Mouse (Mus musculus) neural tube, embryonic 13.5 days (tissue): ENCODE data around the gene Nfic. TPM values are rescaled to one million over a fixed set of nuclear protein-coding genes. Genes with fewer than 3 reads are reported as not detected.
"Not testable (repeated sequence)": the region's sequence is repeated elsewhere in the genome, so short reads cannot be mapped to it uniquely, and the experiment has no call there.

Experiments used
- ATAC-seq: fragments of 200-750 bp; cut with Nextera tagmentation; 2 replicates; pipeline ENCODE4 v1.8.0; 2017; ENCODE audit warnings: low read depth, mild to moderate bottlenecking, moderate TSS enrichment, moderate library complexity
- H3K27ac ChIP-seq: fragments of 300-500 bp; sonication (generic); replicated peaks from 2 replicates; pipeline ENCODE4 v1.5.1; 2015; ENCODE audit warnings: moderate library complexity, mild to moderate bottlenecking, inconsistent platforms
- H3K27me3 ChIP-seq: fragments of 300-500 bp; sonication (generic); 2 replicates; pipeline ENCODE4 v1.6.1; 2015; ENCODE audit warnings: mild to moderate bottlenecking, inconsistent platforms
- H3K36me3 ChIP-seq: fragments of 300-500 bp; sonication (generic); 2 replicates; pipeline ENCODE4 v1.6.1; 2015; ENCODE audit warnings: mild to moderate bottlenecking, inconsistent platforms
- H3K4me1 ChIP-seq: fragments of 300-500 bp; sonication (generic); replicated peaks from 2 replicates; pipeline ENCODE4 v1.6.1; 2015; ENCODE audit warnings: inconsistent platforms
- H3K4me2 ChIP-seq: fragments of 300-500 bp; sonication (generic); 2 replicates; pipeline ENCODE4 v1.6.1; 2015; ENCODE audit warnings: inconsistent platforms, mild to moderate bottlenecking, moderate library complexity
- H3K4me3 ChIP-seq: fragments of 300-500 bp; sonication (generic); 2 replicates; pipeline ENCODE4 v1.5.1; 2015; ENCODE audit warnings: mild to moderate bottlenecking, inconsistent platforms
- H3K9ac ChIP-seq: fragments of 300-500 bp; sonication (generic); 2 replicates; pipeline ENCODE4 v1.6.1; 2015; ENCODE audit warnings: moderate library complexity, mild to moderate bottlenecking, inconsistent platforms
- H3K9me3 ChIP-seq: fragments of 300-500 bp; sonication (generic); 2 replicates; pipeline ENCODE4 v1.6.1; 2016; ENCODE audit warnings: inconsistent platforms
- WGBS: fragments of 180-500 bp; shearing (Covaris S2); methylation state at CpG from one replicate; pipeline ENCODE4 v1.1.7; 2015; 5-methylcytosine and 5-hydroxymethylcytosine counted together
- polyA plus RNA-seq: library from polyadenylated mRNA; unstranded; fragments of >200 nt; fragmentation: Nextera tagmentation; extraction: Ambion mirVana; gene quantifications from 2 replicates; pipeline ENCODE4 v1.2.1, GENCODE M21; 2015

Gene Nfic
- polyA plus RNA-seq, 1 experiment from 2014 or later: 27.1 TPM

DNA sequence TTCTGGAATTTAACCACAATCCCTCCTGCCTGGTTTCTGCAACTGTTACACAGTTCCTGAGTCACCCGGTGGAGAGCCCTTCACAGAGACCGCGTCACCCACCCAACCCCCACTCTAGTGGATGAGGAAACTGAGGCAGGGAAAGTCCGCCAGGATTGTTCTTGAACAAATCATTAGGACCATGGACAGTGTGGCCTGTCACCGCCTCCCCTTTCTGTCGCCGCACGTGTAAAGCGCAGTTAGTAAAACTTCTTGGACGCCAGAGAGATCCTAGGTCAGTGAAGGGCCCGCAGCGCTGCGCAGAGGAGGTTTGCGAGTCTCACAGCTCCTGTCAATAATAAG is 2.5 kb downstream of the Nfic start:
- Histone ChIP-seq H3K9me3 (no peaks in the 10 kb centered on the region), H3K27ac (no peak overlapping the region), H3K4me1 (0 out of 2 replicates have a peak, but pooled peaks cover 5% of the 10 kb centered on the region), H3K9ac (no peak overlapping the region), H3K4me2 (no peak overlapping the region), H3K27me3 (peaks cover 93% of the 10 kb centered on the region), H3K4me3 (no peak overlapping the region), H3K36me3 (no peaks in the 10 kb centered on the region)
- ATAC-seq: no peak
- WGBS: 2% methylated on average over 14 of the region's 14 CpGs

DNA sequence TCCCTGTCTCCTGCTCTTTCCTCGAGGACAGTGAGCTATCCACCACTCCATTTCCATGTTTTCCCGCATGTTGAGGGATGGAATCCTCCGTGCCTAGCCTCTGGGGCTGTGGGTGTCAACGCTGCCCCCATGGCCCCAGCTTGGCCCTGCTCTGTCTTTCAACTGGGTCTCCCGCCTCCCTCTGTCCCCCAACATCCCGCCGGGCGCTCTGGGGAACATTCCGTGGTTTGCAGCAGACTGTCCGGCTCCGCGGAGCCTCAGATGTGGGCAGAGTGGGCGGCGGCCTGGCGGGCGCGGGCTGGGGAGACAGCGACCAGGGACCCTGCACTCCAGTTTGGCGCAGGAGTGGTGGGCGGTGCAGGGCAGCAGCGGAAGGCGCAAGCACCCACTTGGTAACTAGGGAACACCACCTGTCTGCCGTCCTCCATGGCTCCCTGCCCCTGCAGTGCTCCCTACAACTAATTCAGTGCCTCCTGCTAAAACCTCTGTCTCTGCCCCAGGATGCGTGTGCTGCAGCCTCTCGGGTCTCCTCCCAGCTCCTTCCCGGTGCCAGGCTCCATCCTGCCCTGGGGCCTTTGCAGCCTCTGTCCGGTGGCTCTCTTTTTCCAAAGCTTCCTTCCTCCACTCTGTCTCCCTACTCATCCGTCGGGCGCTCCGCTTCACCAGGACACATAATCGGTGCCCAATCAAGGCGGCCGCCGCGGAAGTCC is 3.0 kb downstream of the Nfic start:
- no peak overlapping the region for H3K27ac ChIP-seq
- no peak for ATAC-seq
- H3K9me3 ChIP-seq: no peaks in the 10 kb centered on the region
- 0 out of 2 replicates have a peak, but pooled peaks cover 5% of the 10 kb centered on the region for H3K4me1 ChIP-seq
- no peak overlapping the region for H3K4me3 ChIP-seq
- no peaks in the 10 kb centered on the region for H3K36me3 ChIP-seq
- 8% methylated on average over 36 of the region's 36 CpGs for WGBS
- no peak overlapping the region for H3K4me2 ChIP-seq
- H3K27me3 ChIP-seq: peaks cover 93% of the 10 kb centered on the region
- H3K9ac ChIP-seq: no peak overlapping the region; the same call in 1 of the 2 replicates

DNA sequence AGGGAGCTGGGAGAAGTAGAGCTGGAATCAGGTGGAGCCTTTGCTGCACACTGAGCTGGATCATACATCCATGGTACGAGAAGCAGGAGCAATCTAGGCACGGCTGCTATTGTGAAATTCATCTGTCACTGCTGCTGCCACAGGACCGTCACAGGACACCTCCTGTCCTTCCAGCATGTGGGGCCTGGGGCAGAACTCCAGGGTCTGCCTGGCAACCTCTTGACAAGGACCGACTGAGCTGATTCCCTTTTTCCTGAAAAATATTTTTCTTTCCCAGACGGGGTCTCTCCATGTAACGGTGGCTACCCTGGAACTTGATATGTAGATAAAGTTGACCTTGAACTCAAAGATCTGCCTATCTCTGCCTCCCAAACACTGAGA is 4.1 kb downstream of the Nfic start:
- no peak for ATAC-seq
- Histone ChIP-seq H3K36me3 (no peaks in the 10 kb centered on the region), H3K9me3 (no peaks in the 10 kb centered on the region), H3K27ac (no peak overlapping the region), H3K4me3 (no peak overlapping the region), H3K9ac (peak overlapping the region; percentile 48; the same call in 1 of the 2 replicates), H3K4me2 (no peak overlapping the region), H3K27me3 (peaks cover 88% of the 10 kb centered on the region), H3K4me1 (0 out of 2 replicates have a peak, but pooled peaks cover 5% of the 10 kb centered on the region)
- WGBS: 75% methylated on average over 6 of the region's 6 CpGs

DNA sequence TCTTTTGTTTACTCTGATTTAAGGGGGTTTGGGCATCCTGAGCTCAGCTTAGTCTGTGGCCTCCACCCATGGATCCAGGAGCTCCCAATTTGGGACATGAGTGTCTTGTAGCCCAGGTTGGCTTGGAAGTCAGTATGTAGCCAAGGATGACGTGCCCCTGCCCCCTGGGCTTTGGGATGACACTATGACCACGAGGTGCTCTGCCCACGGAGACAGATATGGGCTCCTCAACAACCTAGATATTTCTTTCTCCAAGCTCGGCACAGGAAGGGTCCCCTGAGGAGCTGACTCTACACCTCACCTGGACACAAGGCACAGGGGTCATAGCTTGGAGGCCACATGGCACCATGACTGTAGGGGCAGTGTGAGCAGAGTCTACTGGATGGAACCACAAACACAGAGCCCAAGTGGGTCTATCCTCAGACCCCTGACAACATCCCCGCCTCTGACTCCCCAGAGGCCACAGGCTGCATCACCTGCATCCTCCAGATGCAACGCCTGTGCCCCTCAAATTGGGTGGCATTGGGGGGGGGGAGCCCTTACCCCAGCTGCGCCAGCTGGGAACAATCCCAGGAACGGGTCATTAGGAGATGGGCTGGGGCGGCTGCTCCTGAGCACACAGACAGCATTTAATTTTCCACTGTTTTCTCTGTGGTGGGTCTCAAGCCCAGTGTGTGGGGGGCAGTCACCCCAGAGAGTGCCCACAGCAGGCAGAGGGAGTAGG is 4.6 kb downstream of the Nfic start:
- Histone ChIP-seq H3K27me3 (peaks cover 82% of the 10 kb centered on the region), H3K4me1 (0 out of 2 replicates have a peak, but pooled peaks cover 5% of the 10 kb centered on the region), H3K9me3 (no peaks in the 10 kb centered on the region), H3K4me2 (no peak overlapping the region), H3K36me3 (no peaks in the 10 kb centered on the region), H3K4me3 (no peak overlapping the region), H3K27ac (no peak overlapping the region), H3K9ac (peak overlapping the region; percentile 48; the same call in 1 of the 2 replicates)
- 58% methylated on average over 9 of the region's 9 CpGs for WGBS
- ATAC-seq: no peak

DNA sequence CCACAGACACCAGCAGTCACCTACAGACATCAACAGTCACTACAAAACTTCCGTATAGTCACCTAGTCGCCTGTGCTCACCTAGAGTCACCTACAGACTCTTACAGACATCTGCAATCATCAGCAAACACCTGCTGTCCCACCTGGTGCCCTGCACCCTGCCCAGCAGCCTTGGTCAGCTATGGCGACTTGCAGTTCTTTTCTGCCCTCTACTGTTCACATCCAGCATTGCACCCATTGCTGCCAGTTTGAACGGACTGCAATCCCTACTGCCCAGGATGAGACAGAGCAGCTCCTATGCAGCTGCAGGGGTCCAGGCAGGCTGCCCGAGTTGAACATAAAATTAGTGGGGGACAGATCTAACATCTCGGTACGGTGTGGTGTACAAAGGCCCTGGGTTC is 5.3 kb downstream of the Nfic start:
- H3K4me1 ChIP-seq: 0 out of 2 replicates have a peak, but pooled peaks cover 5% of the 10 kb centered on the region
- no peak overlapping the region for H3K27ac ChIP-seq
- no peak overlapping the region for H3K9ac ChIP-seq
- WGBS: 2% methylated on average over 7 of the region's 7 CpGs
- peak; percentile 79; the same call in 1 of the 2 replicates for ATAC-seq
- H3K36me3 ChIP-seq: no peaks in the 10 kb centered on the region
- peaks cover 76% of the 10 kb centered on the region for H3K27me3 ChIP-seq
- no peaks in the 10 kb centered on the region for H3K9me3 ChIP-seq
- no peak overlapping the region for H3K4me2 ChIP-seq
- no peak overlapping the region for H3K4me3 ChIP-seq

DNA sequence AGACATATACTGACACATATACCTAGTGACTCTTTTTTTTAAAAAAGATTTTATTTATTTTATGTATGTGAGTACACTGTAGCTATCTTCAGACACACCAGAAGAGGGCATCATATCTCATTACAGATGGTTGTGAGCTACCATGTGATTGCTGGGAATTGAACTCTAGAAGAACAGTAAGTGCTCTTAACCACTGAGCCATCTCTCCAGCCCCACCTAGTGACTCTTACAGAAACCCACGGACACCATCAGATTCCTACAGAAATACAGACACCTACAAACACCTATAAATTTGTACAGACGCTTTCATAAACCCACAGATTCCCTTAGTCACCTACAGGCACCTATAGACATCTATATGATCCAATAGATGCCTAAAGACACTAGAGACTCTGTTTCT is 9.9 kb downstream of the Nfic start:
- H3K4me3 ChIP-seq, H3K9ac ChIP-seq, H3K4me2 ChIP-seq, H3K27ac ChIP-seq, ATAC-seq, H3K4me1 ChIP-seq, H3K9me3 ChIP-seq, H3K36me3 ChIP-seq: not testable (repeated sequence)
- 43% methylated on average over 2 of the region's 2 CpGs for WGBS
- H3K27me3 ChIP-seq: peaks cover 35% of the 10 kb centered on the region

DNA sequence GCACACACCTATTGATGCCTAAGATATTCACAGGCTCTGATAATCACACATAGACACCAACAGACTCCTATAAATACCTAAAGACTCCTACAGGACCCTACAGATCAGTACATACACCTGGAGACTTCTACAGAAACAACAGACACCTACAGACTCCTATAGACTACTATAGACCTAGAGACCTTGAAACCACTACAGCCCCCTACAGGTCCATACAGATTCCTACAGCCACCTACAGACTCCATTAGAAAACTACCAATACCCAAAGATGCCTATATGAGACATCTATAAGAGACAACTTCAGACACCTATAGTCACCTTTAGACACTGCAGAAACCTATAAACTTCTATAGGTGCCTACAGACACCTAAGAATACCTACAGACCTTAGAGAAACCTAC is 14.4 kb downstream of the Nfic start:
- ATAC-seq: no peak
- Histone ChIP-seq H3K9me3 (no peaks in the 10 kb centered on the region), H3K27ac (no peak overlapping the region), H3K9ac (no peak overlapping the region), H3K36me3 (no peaks in the 10 kb centered on the region), H3K27me3 (peaks cover 11% of the 10 kb centered on the region; the same call in 1 of the 2 replicates), H3K4me3 (no peak overlapping the region), H3K4me1 (no peaks in the 10 kb centered on the region), H3K4me2 (no peak overlapping the region)

DNA sequence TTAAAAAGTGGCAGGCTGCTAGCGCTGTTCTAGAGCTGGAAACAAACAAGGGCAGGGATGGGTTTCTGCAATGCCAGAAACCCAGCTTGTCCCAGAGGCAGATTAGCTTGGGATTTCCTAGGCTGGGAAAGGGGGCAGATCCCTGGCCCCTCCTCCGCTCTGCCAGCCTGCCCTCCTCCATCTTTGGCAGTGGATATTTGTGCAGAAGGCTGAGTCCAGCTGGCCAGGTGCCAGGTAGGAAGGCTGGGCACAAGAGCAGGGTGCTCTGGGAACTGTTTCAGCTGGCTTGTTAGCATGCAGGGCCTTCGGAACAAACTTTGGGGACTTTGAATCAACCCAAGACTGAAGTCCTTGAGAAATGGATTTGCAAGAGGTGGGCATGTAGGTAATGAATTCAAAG is 20.0 kb downstream of the Nfic start:
- Histone ChIP-seq H3K4me1 (peaks cover 37% of the 10 kb centered on the region), H3K27ac (peak overlapping the region; percentile 42; the same call in 1 of the 2 replicates), H3K9ac (0 out of 2 replicates have a peak overlapping the region, but pooled peaks have one; percentile 31), H3K9me3 (no peaks in the 10 kb centered on the region), H3K36me3 (no peaks in the 10 kb centered on the region), H3K27me3 (peaks cover 5% of the 10 kb centered on the region), H3K4me2 (no peak overlapping the region), H3K4me3 (no peak overlapping the region)
- 73% methylated on average over 3 of the region's 3 CpGs for WGBS
- ATAC-seq: no peak

DNA sequence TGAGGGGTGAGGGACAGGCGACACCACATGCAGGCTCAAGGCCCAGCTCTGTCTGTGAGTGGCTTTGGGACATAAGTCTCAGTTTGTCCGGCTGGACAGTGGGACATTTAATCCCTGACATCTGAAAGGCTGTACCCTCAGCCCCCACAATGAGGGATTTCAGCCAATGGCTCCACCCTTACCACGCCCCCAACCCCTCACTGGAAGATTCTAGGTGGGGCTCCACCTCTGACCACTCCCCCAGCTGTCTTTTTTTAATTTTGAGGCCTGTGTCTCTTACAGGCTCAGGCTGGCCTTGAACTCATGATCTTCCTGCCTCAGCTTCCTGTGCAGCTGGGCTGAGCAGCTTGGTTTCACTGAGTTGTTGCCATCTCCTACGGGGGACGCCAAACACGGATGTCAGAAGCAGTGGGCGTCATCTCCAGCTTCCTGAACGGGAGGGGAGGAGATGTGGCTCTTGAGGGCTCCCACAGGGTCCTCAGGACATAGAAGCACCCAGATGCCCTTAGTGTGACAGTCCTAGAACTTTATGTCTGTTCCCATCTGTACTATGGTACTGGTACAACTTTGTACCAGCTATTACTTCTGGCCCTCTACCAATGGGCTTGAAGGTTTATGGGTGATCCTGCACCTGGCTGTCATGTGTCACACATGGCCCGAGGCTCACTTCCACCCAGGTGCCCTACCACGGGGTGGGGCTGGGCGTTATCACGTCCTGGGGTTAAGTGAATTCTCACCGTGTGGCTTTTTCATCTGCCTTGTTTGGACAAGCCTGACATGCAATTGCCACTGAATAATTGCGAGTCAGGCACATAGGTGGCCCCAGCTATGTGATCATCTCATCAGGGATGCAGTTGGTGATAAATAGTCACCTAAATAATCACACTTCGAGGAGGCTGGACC is 20.8 kb downstream of the Nfic start:
- H3K9me3 ChIP-seq: no peaks in the 10 kb centered on the region
- peaks cover 40% of the 10 kb centered on the region for H3K4me1 ChIP-seq
- 63% methylated on average over 15 of the region's 15 CpGs for WGBS
- peaks cover 5% of the 10 kb centered on the region for H3K27me3 ChIP-seq
- H3K4me2 ChIP-seq: no peak overlapping the region
- H3K36me3 ChIP-seq: no peaks in the 10 kb centered on the region
- H3K9ac ChIP-seq: peak overlapping the region; percentile 31; the same call in 1 of the 2 replicates
- H3K27ac ChIP-seq: peak overlapping the region; percentile 42; the same call in 1 of the 2 replicates
- H3K4me3 ChIP-seq: no peak overlapping the region
- ATAC-seq: no peak

DNA sequence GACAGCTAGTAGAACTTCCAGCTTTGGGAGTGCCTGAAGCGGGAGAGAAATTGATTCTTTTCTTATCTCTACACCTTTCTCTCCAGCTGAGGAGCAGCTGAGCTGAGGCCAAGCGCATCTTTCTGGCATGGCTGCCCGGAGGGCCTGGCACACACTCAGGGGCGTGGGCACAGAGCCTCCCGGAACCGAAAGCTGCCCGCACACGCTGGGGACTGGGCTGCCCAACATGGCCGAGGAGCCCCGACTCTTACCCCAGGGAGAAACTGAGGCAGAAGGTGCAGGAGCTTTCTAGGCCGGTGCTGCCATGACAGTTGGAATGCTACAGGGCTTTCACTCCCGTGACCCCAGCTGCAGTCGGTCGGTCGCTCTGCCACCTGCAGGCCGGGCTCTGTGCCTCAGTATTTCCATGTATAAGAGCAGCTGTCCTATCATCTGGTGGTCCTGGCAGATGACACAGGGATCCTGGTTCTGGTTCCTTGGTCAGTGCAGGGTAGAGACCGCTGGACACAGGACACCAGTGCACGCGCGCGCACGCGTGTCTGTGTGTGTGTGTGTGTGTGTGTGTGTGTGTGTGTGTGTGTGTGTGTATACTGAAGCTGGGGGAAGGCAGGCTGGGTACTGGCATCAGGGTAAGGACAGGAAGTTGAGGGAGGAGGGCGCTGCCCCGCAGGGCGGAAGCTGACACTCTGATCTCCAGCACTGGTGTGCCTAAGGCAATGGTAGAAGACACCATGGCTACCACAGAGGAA is 21.7 kb downstream of the Nfic start:
- Histone ChIP-seq H3K27ac (0 out of 2 replicates have a peak overlapping the region, but pooled peaks have one; percentile 18), H3K36me3 (no peaks in the 10 kb centered on the region), H3K4me2 (peak overlapping the region; percentile 54), H3K4me1 (peaks cover 47% of the 10 kb centered on the region), H3K9me3 (no peaks in the 10 kb centered on the region), H3K4me3 (no peak overlapping the region), H3K9ac (peak overlapping the region; percentile 55; the same call in 1 of the 2 replicates), H3K27me3 (peaks cover 5% of the 10 kb centered on the region)
- no peak for ATAC-seq
- 71% methylated on average over 26 of the region's 26 CpGs for WGBS

DNA sequence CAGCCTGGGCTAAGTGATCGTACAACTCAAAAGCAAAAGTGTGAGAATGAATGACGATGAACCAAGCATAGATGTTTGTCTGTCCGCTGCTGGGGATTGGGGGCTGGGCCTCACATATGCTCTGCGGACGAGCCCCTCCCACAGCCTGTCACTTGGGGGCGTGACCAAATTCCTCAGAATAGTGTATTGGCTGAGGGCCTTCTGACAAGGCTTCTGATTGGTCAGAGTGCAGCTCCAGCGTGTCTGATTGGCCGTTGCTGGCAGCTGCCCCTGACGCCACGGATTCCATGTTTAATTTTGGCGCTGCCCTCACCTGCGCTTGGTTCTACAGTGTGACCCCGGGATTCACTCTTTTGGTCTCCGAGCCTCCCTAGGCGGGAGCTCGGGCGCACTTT is 22.6 kb downstream of the Nfic start:
- H3K36me3 ChIP-seq: no peaks in the 10 kb centered on the region
- no peaks in the 10 kb centered on the region for H3K9me3 ChIP-seq
- H3K27me3 ChIP-seq: peaks cover 13% of the 10 kb centered on the region
- 0 out of 2 replicates have a peak overlapping the region, but pooled peaks have one; percentile 18 for H3K27ac ChIP-seq
- H3K4me2 ChIP-seq: peak overlapping the region; percentile 54
- peak; percentile 70 for ATAC-seq
- 4% methylated on average over 17 of the region's 17 CpGs for WGBS
- peak overlapping the region; percentile 30 for H3K4me3 ChIP-seq
- H3K9ac ChIP-seq: peak overlapping the region; percentile 55
- H3K4me1 ChIP-seq: peaks cover 47% of the 10 kb centered on the region
